Mouse (Mus musculus): ENCODE data around the gene Scn4b. TPM values are rescaled to one million over a fixed set of nuclear protein-coding genes. Genes with fewer than 3 reads are reported as not detected.

Gene Scn4b
- polyA plus RNA-seq, 1 experiment from 2014 or later, result 0.08 TPM

DNA sequence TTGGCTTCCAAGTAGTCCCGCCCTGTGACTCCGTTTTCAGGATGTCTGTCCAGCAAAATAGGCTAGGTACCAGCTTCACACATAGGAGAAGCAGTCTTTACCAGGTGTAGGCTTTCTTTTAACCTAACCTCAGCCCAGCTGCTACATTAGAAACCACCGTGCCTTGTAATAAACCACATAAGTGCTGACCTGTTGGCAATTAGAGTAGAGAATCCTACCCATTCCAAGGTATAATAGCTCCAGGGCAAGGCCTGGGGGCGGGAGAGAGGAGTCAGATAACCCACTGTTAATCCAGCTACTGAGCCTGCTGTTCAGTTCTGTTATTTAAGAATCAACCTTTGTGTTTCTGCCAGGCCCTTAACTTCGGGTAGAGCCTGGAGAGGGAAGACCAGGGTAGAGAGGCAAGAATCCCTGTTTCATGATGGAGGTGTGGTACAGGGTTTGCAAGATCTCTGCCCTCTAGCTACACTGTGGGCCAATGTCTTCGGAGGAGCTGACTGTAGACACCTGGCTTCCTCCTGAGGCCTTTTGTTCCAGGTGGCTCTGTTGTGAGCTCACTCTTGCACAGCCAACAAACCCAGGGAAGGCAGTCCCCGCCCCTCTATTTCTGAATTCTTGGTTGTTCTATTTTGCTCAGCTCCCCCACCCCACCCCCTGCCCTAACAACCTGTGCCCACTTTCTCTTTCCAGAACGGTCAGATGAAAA lies 58.1 kb downstream of the Scn4b start:
- no peak overlapping the region for H3K27ac ChIP-seq (ENCODE audit: low read depth, low read length)
- H3K4me3 ChIP-seq (ENCODE audit: low read depth, low read length), result no peak overlapping the region
- H3K27me3 ChIP-seq (ENCODE audit: control insufficient read depth, insufficient read depth, low read length), result no peaks in the 10 kb centered on the region
- H3K9me3 ChIP-seq (ENCODE audit: control insufficient read depth, low read length), result no peaks in the 10 kb centered on the region
- no peak overlapping the region for H3K4me2 ChIP-seq (ENCODE audit: low read depth, low read length)
- 80% methylated on average over 8 of the region's 8 CpGs for WGBS
- H3K4me1 ChIP-seq (ENCODE audit: control insufficient read depth, insufficient read depth, low read length), result no peaks in the 10 kb centered on the region
- H3K9ac ChIP-seq (replicated peaks; ENCODE audit: low read depth, low read length), result no peak overlapping the region
- no peak for ATAC-seq (ENCODE audit: low read depth)
- no peaks in the 10 kb centered on the region for H3K36me3 ChIP-seq (ENCODE audit: control insufficient read depth, insufficient read depth, low read length)

- no peaks in the 10 kb centered on the region for H3K4me1 ChIP-seq (ENCODE audit: control insufficient read depth, insufficient read depth, low read length)
- no peak overlapping the region for H3K27ac ChIP-seq (ENCODE audit: low read depth, low read length)
- H3K4me3 ChIP-seq (ENCODE audit: low read depth, low read length), result no peak overlapping the region
- no peaks in the 10 kb centered on the region for H3K27me3 ChIP-seq (ENCODE audit: control insufficient read depth, insufficient read depth, low read length)
- no peak overlapping the region for H3K4me2 ChIP-seq (ENCODE audit: low read depth, low read length)
- WGBS, result 93% methylated on average over 5 of the region's 5 CpGs
- no peaks in the 10 kb centered on the region for H3K36me3 ChIP-seq (ENCODE audit: control insufficient read depth, insufficient read depth, low read length)
- no peak for ATAC-seq (ENCODE audit: low read depth)
- no peaks in the 10 kb centered on the region for H3K9me3 ChIP-seq (ENCODE audit: control insufficient read depth, low read length)
- H3K9ac ChIP-seq (replicated peaks; ENCODE audit: low read depth, low read length), result no peak overlapping the region
These were observed 59.4 kb downstream of the Scn4b start for GRCm38 (mm10) chr9:45197549-45197948.

DNA sequence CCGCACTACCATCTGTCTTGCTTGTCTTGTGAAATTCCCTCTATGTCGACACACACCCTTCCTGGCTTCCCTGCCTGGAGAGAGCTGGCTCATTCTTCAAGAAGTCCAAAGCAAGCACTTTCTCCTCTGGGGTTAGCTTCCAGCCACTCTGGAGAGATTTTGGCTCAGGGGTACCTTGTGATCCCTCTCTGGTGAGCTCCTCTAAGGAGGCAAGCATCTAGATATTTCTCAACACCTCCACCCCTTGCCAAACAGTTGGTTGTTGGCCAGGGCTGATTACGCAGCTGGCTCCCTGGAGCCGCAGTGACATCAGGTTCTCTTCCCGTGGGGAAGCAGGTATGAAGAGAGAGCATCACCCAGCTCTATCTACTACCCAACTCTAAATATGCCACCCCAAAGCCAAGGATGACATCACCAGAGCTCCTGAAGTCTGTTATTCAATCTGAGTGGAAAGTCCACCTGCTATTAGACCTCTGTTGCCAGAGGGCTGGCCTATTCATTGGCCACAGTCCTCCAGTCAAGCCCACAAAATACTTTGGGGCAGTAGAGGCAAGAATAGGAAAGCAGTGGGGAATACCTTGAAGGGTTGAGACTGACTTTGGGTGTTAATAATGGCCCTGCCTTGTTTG lies 63.2 kb downstream of the Scn4b start:
- no peaks in the 10 kb centered on the region for H3K27me3 ChIP-seq (ENCODE audit: control insufficient read depth, insufficient read depth, low read length)
- H3K4me1 ChIP-seq (ENCODE audit: control insufficient read depth, insufficient read depth, low read length), result no peaks in the 10 kb centered on the region
- 89% methylated on average over 5 of the region's 5 CpGs for WGBS
- H3K9ac ChIP-seq (replicated peaks; ENCODE audit: low read depth, low read length), result no peak overlapping the region
- no peak overlapping the region for H3K4me3 ChIP-seq (ENCODE audit: low read depth, low read length)
- no peaks in the 10 kb centered on the region for H3K9me3 ChIP-seq (ENCODE audit: control insufficient read depth, low read length)
- ATAC-seq (ENCODE audit: low read depth), result no peak
- no peak overlapping the region for H3K27ac ChIP-seq (ENCODE audit: low read depth, low read length)
- H3K36me3 ChIP-seq (ENCODE audit: control insufficient read depth, insufficient read depth, low read length), result no peaks in the 10 kb centered on the region
- H3K4me2 ChIP-seq (ENCODE audit: low read depth, low read length), result no peak overlapping the region

GRCm38 (mm10) chr9:45202021-45202798 lies 64.0 kb downstream of the Scn4b start:
- ATAC-seq (ENCODE audit: low read depth), result no peak
- Histone ChIP-seq H3K36me3 (ENCODE audit: control insufficient read depth, insufficient read depth, low read length) (no peaks in the 10 kb centered on the region), H3K27me3 (ENCODE audit: control insufficient read depth, insufficient read depth, low read length) (no peaks in the 10 kb centered on the region), H3K4me2 (ENCODE audit: low read depth, low read length) (no peak overlapping the region), H3K9ac (replicated peaks; ENCODE audit: low read depth, low read length) (no peak overlapping the region), H3K4me1 (ENCODE audit: control insufficient read depth, insufficient read depth, low read length) (no peaks in the 10 kb centered on the region), H3K27ac (ENCODE audit: low read depth, low read length) (no peak overlapping the region), H3K9me3 (ENCODE audit: control insufficient read depth, low read length) (no peaks in the 10 kb centered on the region), H3K4me3 (ENCODE audit: low read depth, low read length) (no peak overlapping the region)
- WGBS, result 76% methylated on average over 9 of the region's 9 CpGs

Other genes with a start within 250 kb of the Scn4b start
- 756 and 860 TPM in 2 replicates for gene Atp5l, start 217.7 kb upstream of the Scn4b start, polyA plus RNA-seq (2014; fragmentation: Nextera tagmentation; extraction: Ambion mirVana)
- 48.3 and 52.8 TPM in 2 replicates for gene Ube4a, start 172.8 kb upstream of the Scn4b start, polyA plus RNA-seq (2014; fragmentation: Nextera tagmentation; extraction: Ambion mirVana)
- 0.22 TPM in 1 of 2 replicates, not detected in the other for gene Cd3g, start 158.0 kb upstream of the Scn4b start, polyA plus RNA-seq (2014; fragmentation: Nextera tagmentation; extraction: Ambion mirVana)
- not detected in 2 replicates for gene Cd3d, start 156.6 kb upstream of the Scn4b start, polyA plus RNA-seq (2014; fragmentation: Nextera tagmentation; extraction: Ambion mirVana)
- 0.31 TPM in 1 of 2 replicates, not detected in the other for gene Cd3e, start 128.8 kb upstream of the Scn4b start, polyA plus RNA-seq (2014; fragmentation: Nextera tagmentation; extraction: Ambion mirVana)
- gene Mpzl2, start 98.6 kb upstream of the Scn4b start, polyA plus RNA-seq (2014; fragmentation: Nextera tagmentation; extraction: Ambion mirVana), result 0.99 TPM in 1 of 2 replicates, not detected in the other
- gene Mpzl3, start 83.2 kb upstream of the Scn4b start, polyA plus RNA-seq (2014; fragmentation: Nextera tagmentation; extraction: Ambion mirVana), result 1.0 and 1.4 TPM in 2 replicates
- 0.22 TPM in 1 of 2 replicates, not detected in the other for gene Jaml, start 59.2 kb upstream of the Scn4b start, polyA plus RNA-seq (2014; fragmentation: Nextera tagmentation; extraction: Ambion mirVana)
- 9.3 and 11.2 TPM in 2 replicates for gene Scn2b, start 20.6 kb upstream of the Scn4b start, polyA plus RNA-seq (2014; fragmentation: Nextera tagmentation; extraction: Ambion mirVana)
- gene BC049352, start 43.6 kb downstream of the Scn4b start, polyA plus RNA-seq (2014; fragmentation: Nextera tagmentation; extraction: Ambion mirVana), result not detected in 2 replicates
- not detected in 2 replicates for gene Tmprss4, start 65.7 kb downstream of the Scn4b start, polyA plus RNA-seq (2014; fragmentation: Nextera tagmentation; extraction: Ambion mirVana)
- 0.56 and 1.4 TPM in 2 replicates for gene Il10ra, start 130.8 kb downstream of the Scn4b start, polyA plus RNA-seq (2014; fragmentation: Nextera tagmentation; extraction: Ambion mirVana)
- 0.05 TPM in 1 of 2 replicates, not detected in the other for gene Tmprss13, start 180.7 kb downstream of the Scn4b start, polyA plus RNA-seq (2014; fragmentation: Nextera tagmentation; extraction: Ambion mirVana)
- 257 and 341 TPM in 2 replicates for gene Fxyd6, start 231.8 kb downstream of the Scn4b start, polyA plus RNA-seq (2014; fragmentation: Nextera tagmentation; extraction: Ambion mirVana)